Mouse (Mus musculus): Measurements from ENCODE around the gene Kmt2e.
A peak's percentile ranks its signal among the peaks of the same experiment; 100 is the strongest.
"Not testable (repeated sequence)": the region's sequence is repeated elsewhere in the genome, so short reads cannot be mapped to it uniquely, and the experiment has no call there.

The Kmt2e gene

DNA sequence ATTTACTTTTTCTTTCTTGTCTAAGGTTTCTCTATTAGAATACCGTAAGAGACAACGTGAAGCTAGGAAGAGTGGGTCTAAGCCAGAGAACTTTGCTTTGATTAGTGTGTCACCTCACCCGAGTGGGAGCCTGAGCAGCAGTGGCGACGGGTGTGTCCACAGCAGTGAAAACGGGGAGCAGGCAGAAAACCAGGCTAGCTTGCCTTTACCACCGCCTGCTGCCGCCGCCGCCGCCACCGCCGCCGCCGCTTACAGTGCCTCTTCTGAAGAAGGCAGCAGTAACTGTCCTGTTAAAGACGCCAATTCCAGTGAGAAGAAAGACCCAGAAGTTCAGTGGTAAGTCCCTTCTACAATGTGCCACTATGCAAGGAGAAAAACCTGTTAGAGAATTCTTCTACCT lies 65.0 kb downstream of the Kmt2e start:
- DNase-seq (ENCODE audit: low spot score in 2 of 2), result no peak

DNA sequence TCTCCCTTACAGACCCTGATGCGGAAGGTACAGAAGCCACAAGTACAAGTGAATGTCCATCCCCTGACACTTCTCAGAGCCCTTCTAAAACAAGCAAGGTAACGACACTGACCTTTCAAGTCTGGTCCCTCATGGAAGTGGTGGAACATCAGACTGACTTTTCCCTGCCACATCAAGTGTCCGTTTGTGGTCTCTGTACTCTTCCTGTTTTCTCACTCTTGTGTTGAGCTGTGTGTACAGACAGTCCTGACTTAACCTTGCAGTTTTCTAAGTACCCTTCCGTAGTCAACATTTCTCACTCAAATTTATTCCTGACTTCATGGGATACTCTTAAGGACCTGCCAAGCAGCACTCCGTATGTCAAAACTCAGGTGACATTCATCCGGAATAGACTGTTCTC lies 66.5 kb downstream of the Kmt2e start:
- no peak for DNase-seq (ENCODE audit: low spot score in 2 of 2)

DNA sequence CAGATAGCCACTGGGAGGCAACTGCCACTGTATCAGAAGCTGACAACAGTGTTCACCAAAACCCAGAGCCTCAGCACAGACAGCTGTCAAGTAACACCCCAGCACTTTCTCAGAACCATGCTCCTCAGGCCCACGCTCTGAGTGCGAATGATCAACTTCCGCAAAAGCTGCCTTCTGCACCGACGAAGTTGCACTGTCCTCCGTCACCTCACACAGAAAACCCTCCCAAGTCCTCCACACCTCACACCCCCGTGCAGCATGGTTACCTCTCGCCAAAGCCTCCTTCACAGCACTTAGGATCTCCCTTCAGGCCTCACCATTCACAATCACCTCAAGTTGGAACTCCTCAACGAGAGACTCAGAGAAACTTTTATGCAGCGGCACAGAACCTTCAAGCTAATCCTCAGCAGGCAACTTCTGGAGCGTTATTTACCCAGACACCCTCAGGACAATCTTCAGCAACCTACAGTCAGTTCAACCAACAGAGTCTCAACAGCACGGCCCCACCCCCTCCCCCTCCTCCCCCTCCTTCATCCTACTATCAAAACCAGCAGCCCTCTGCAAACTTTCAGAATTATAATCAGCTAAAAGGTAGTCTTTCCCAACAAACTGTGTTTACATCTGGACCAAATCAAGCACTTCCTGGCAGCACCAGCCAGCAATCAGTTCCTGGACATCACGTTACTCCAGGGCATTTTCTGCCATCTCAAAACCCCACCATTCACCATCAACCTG lies 67.5 kb downstream of the Kmt2e start:
- DNase-seq (ENCODE audit: low spot score in 2 of 2), result peak; percentile 60 to 64

DNA sequence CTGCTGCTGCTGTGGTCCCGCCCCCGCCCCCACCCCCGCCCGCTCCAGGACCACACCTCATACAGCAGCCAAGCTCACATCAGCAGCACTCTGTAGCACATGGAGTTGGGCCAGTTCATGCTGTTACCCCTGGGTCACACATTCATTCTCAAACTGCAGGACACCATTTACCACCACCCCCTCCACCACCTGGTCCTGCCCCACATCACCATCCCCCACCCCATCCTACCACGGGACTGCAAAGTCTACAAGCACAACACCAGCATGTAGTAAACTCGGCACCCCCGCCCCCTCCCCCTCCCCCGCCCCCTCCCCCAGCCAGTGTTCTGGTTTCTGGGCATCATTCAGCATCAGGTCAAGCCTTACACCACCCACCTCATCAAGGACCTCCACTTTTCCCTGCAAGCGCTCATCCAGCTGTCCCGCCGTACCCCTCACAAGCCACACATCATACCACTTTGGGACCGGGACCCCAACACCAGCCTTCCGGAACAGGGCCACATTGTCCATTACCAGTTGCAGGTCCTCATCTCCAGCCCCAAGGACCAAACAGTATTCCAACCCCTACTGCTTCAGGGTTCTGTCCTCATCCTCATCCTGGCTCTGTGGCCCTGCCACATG lies 68.2 kb downstream of the Kmt2e start:
- no peak for DNase-seq (ENCODE audit: low spot score in 2 of 2)

DNA sequence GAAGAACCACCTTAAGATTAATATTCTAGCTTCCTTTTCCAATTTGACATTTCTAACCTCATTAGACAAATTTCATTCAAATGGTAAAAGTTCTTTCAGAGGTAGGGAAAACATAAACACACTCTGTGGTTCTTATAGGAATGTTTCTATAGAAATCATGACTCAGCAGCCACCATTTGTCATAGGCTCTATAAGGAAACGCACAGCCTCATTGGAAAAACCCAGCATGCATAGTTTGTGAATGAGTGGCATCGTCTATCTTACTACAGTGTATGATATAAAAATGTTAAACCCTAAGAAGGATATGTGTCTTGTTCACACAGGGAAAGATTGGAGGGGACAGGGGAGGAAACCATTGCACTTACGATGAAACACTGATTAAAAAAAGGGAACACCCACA lies 71.3 kb downstream of the Kmt2e start:
- no peak for DNase-seq (ENCODE audit: low spot score in 2 of 2)

DNA sequence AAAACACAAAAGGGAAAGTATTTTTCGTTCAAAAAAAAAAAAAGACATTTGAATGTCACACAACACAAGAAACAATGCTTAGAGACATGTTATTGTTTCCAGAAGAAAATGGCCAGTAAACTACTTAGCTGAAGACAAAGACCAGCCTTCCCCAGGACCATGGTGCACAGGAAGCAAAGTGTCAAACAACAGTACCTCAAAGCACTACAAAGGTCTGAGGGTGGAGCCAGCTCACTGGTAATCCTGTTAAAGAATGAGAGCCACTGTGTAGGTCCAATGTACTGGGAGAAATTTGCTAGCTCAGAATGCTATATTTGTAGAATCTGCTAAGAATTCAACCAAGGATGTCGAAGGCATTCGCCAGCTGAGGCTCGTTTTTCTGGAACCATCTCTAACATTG lies 73.0 kb downstream of the Kmt2e start:
- DNase-seq (ENCODE audit: low spot score in 2 of 2), result no peak

DNA sequence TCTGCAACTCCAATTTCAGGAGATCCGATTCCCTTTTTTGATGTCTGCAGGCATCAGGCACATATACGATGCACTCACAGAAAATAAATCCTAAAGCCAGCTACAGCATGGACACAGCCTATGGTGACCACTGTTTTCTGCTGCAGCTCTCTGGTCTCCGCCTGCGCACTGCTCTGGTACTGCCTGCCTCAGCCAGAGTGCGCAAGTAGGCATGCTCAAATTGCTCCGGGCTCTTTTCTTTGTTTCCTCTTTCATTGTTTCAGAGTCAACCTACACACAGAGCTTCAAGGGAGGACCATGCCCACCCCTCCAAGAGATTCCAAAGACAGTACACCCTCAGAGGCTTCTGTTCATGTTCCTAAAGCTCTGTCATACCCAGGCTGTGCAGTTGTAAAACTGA lies 74.4 kb downstream of the Kmt2e start:
- no peak for DNase-seq (ENCODE audit: low spot score in 2 of 2)

DNA sequence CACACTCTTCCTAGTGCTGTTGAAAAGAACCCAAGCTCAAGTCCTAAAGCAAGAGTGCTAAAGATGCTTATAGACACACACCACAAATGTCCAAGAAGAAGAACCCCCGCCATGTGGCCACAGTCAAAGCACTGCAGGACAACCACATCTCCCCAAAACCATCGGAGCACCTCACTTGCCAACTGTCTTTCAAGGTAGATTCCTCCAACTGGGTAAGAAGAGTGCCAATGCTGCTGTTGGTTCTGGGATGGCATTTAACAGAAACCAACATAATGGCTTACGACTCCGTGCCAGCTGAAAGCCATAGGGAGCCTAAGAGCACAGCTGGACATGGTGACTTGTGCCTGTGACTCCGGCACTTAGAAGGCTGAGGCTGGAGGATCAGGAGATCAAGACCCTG lies 77.2 kb downstream of the Kmt2e start:
- no peak for DNase-seq (ENCODE audit: low spot score in 2 of 2)

DNA sequence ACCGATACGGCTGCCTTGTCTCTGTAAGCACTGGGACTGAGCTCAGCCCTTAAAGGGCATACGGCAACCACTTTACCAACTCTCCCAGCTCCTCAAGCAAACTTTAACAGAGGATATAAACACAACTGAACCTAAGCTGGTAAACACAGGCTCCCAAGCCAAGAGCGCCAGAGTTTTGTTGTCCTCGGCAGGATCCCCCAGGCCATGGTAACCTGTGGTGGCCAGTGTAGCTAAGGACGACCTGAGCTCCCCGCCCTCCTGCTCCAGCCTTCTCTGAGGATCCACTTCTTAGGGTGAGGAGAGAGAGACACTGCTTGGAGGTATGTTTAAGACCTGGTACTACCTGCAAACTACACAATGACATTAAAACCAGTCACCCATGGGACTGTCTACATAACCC lies 78.3 kb downstream of the Kmt2e start:
- no peak for DNase-seq (ENCODE audit: low spot score in 2 of 2)

DNA sequence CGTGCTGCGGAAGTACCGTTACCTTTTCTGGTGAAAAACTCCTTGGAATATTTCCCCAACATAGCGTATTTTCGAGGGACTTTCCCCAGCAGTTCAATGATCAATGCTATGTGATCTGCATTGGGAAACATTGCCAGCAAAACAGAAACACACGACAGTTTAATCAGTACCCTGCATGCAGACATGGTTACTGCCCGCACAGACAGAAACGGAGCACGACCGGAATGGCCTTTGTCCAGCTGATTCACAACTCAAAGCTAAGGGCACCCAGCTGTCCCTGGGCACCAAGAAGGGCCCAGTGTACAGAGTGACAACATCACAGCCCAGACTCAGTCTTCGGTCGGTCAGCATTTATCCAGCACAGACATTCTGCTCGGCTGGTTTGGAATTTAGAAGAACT lies 79.2 kb downstream of the Kmt2e start:
- DNase-seq (ENCODE audit: low spot score in 2 of 2), result no peak

DNA sequence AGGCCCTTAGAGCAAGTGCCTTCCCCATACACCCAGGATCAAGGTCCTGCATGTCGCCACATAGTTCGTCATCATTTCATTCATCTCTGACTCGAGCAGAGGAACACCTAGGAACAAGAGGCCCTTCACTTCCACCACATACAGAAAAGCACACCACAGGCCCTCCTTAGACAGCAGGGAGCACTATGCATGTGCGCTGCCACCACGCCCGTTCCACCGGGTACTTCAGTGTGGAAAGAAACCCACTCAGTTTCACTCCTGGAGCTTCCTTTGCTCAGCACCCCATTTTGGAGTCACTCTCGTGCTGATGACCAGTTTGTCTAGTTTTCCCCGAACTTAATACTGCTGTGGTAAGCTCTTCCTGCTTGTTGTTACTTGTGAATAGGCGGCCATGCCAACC lies 80.8 kb downstream of the Kmt2e start:
- no peak for DNase-seq (ENCODE audit: low spot score in 2 of 2)

DNA sequence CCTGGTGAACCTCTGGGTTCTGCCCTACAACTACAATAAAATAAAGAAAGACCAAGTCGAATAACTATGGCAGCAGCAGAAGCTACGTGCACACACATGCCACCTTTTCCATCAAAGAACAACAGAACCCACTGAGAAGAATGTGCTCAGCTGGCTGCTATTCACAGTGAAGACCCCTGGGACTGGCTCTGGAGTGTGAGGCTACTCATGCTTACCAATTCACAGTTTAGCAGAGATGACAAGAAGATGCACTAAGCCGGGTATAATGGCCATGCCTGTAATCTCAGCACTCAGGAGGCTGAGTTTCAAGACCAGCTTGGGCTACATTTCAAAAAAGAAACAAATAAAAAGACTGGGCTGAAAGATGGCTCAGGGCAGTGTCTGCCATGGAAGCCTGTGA lies 82.7 kb downstream of the Kmt2e start:
- no peak for DNase-seq (ENCODE audit: low spot score in 2 of 2)

DNA sequence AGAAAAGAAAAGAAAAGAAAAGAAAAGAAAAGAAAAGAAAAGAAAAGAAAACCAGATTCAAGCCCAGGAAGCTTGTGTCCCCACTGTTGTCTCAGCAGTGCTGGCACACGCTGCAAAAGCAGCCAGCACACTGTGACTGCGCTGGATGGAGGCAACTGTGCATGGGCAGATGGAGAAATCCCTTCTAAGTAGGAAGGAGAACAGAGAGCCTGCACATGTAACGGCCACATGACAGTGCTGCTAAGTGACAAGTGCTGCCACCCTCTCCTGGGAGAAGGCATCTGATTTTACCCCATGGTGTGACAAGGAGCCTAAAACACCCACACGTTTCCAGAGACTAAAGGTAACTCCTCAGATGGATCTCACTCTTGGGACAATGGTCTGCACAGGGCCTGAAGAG lies 83.6 kb downstream of the Kmt2e start:
- DNase-seq (ENCODE audit: low spot score in 2 of 2), result peak; percentile 55 to 81

DNA sequence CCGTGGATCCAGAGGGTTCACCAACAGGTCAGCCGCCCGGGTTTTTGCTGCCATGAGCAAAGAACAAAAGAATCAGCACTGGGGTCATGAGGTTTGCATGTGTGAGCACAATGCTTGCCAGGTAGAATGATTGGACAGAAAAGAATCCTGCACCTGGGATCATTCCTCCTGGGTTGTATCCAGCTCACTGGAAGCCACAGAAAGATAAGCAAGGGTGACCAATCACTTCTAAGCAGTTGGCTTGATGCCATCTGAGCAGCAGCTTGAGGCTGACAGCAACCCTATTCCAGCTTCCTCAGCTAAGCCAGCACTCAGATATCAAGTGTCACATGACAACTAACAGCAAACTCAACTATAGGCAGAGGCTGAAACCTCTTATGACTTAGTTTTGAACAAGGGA lies 84.4 kb downstream of the Kmt2e start:
- no peak for DNase-seq (ENCODE audit: low spot score in 2 of 2)

DNA sequence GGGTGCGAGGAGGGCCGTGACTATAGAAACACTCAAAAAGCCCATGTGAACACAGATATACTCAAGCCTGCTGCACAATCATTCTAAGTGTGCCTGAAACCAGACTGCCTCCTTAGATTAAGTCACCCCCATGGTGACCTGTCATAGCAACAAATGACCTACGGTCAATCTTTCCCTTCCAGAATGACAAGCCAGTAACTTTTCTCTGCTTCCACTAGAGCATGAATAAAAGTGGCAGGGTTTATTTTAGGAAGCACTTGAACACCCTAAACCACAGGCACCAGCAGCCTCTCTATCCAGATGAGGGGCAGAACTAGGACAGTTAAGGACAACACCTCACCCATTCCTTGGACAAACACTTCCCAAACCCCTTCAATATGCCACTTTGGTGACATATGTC lies 85.4 kb downstream of the Kmt2e start:
- no peak for DNase-seq (ENCODE audit: low spot score in 2 of 2)

DNA sequence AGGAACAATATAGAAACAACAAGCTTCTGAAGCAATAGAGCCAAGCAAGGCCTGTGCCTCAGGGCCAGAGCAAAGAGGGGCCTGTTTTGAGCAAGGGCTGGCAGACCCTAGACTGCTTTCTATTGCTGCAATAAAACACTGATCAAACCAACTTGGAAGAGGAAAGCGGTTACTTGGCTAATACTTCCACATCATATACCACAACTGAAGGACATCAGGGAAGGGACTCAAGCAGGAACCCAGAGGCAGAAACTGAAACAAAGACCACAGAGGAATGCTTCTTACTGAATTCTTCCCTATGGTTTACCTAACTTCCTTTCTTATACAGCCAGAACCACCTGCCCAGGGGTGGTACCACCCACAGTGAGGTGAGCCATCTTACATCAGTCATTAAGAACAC lies 87.4 kb downstream of the Kmt2e start:
- no peak for DNase-seq (ENCODE audit: low spot score in 2 of 2)

DNA sequence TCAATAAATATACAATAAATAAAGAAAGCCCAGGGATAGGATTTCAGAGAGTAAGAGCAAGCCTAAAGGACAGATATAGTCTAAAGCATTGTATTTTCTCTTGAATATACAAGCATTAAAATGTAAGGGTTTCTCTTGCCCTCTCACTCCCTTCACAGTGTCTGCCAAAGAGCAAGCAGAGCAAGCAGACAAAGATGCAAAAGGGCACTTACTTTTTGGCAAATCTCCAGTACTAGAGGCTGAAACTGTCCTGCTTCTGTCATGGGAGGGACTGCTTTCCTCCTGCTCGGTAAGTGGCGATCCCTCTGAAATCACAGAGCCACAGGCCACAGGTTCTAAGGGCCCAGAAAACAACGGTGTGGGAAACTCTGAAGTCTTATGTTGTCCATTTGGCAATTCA lies 89.7 kb downstream of the Kmt2e start:
- no peak for DNase-seq (ENCODE audit: low spot score in 2 of 2)

DNA sequence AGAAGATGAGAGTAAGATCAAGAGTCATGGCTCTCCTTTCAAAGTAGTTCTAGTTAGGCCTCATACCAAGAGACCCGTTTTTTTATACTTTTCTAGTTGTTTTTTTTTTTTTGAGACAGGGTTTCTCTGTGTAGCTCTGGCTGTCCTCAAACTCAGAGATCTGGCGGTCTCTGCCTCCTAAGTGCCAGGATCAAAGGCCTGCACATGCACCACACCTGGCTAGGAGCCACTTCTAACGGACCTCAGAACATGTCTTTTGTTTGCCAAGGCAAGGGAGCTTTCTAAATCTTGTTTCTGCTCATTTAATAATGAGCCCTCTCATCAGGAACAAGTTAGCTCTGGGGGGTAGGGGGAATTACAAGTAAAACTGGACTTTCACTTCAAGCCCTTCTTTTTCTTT lies 90.4 kb downstream of the Kmt2e start:
- DNase-seq (ENCODE audit: low spot score in 2 of 2), result no peak

DNA sequence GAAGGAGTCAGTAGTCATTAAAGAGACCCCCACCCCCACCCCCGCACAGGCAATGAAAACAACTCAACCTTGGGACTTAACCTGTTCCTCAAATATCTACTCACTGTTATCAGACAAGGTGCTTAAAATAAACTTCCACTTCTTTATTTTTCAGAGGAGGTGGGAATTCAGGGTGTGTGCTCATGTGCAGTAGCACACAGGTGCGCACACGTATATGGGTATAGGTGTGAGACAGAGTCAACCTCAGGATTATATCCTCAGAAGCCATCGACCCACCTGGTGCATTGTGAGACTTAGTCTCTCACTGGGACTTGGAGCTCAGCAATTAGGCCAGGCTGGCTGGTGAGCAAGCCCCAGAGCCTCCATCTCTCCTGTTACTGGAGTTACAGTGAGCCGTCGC lies 96.9 kb downstream of the Kmt2e start:
- no peak for DNase-seq (ENCODE audit: low spot score in 2 of 2)

DNA sequence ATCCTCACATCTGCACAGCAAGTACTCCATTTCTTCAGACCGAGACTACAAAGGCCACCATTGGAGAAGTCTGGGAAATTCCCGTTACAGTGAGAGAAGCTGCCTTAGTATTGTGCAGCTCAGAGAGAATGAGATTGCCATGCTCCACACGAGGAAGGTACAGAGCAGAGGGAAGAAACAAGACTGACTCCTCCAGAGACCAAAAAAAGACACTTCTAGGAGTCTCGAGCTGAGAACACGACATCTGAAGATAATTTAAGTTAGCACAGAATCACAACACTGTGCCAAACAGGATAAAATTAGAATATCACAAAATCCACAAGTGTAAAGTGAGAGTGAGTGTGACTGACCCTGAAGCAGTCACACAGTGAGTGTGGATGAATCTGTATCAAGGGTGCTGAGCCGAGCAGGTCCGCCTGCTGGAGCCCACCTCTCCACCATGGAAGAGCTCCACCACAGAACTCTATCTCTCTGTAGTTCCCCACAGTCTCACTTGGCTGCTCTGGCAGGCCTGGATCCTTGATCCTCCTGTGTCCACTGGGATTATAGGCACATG lies 97.4 kb downstream of the Kmt2e start:
- peak in 1 of 2 experiments; percentile 62 for DNase-seq (ENCODE audit: low spot score in 2 of 2)

DNA sequence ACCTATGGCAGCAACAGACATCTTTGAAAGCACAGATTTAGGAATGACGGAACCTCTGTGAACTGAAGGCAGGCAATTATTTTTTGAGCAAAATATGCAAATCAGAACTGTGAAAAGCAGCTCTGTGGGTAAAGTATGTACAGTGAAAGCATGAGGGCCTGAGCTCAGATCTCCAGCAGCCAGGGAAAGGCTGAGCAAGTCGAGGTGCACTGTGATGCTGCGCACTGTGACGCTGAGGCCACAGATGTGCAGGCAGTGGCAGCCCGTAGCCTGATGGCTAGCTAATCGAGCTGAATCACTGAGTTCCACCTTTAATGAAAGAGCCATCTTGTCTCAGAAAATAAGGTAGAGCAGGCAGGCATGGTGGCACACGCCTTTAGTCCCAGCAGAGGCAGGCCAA lies 101.5 kb downstream of the Kmt2e start:
- no peak for DNase-seq (ENCODE audit: low spot score in 2 of 2)

DNA sequence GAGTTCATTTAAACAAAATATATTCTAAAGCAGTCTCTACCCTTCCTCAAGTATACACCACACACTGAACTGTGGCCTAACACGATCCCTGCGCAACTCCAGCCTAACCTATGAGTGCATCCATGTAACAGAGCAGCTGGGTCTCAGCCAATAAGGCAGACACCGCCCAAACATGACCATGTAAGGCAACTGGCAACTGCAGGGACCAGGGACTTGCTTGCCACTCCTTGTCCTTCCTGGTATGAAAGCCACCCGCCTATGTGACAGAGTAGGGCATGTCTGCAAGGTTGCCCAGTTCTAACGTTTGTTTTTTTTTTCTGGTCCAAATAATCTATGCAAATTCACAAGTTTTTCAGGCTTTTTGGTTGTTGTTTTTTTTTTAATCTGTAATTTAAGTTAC lies 117.4 kb downstream of the Kmt2e start:
- DNase-seq (ENCODE audit: low spot score in 2 of 2), result no peak

DNA sequence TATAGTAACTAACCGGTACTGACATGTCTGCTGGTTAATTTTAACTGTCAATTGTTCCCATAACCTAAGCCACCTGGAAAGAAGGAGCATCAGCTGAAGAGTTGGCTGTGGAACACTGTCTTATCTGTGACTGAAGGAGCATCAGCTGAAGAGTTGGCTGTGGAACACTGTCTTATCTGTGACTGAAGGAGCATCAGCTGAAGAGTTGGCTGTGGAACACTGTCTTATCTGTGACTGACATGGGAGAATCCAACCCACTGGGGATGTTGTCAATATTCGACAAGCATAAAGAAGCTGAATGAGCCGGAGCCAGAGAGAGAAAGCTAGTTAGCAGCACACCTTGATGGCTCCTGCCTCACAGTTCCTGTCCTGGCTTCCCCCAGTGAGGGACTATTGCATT lies 119.1 kb downstream of the Kmt2e start:
- not testable (repeated sequence) for DNase-seq (ENCODE audit: low spot score in 2 of 2)
